Mouse (Mus musculus) T-helper 1 cell (primary cell): ENCODE measurements at regions not wholly inside any gene's neighbourhood (a gene's known extent, or its start where the extent isn't known, plus 50 kb on each side); places are given as distances from the start of the nearest gene placed in this dataset.
"Not testable (repeated sequence)": the region's sequence is repeated elsewhere in the genome, so short reads cannot be mapped to it uniquely, and the experiment has no call there.

Experiments used
- in situ Hi-C: fragments of 300-600 bp; cut with MboI, MseI; formaldehyde crosslinking; loops from one replicate; pipeline ENCODE4 v1.15.1; 2025; ENCODE audit warnings: high pct_unique_total_duplicates

GRCm38 (mm10) chr14:37571971-37572370 is 436.9 kb upstream of the Ghitm start:
- in situ Hi-C loops, result loop anchor here (5.0 kb wide), 1 partner anchor 75 kb away; no protein-coding TSS in a partner anchor

GRCm38 (mm10) chr14:37558258-37558657 is 423.2 kb upstream of the Ghitm start:
- in situ Hi-C loops, result no loop called here

GRCm38 (mm10) chr14:37523616-37524015 is 388.5 kb upstream of the Ghitm start:
- in situ Hi-C loops, result no loop called here

GRCm38 (mm10) chr14:37520631-37521030 is 385.6 kb upstream of the Ghitm start:
- in situ Hi-C loops, result not testable (repeated sequence)

GRCm38 (mm10) chr14:37505314-37505713 is 370.2 kb upstream of the Ghitm start:
- in situ Hi-C loops, result no loop called here

- in situ Hi-C loops, result no loop called here
Observed at GRCm38 (mm10) chr14:37490711-37491110, 355.6 kb upstream of the Ghitm start.

GRCm38 (mm10) chr14:37485292-37485691 is 350.2 kb upstream of the Ghitm start:
- in situ Hi-C loops, result no loop called here

- in situ Hi-C loops, result no loop called here
Observed at GRCm38 (mm10) chr14:37477599-37477998, 342.5 kb upstream of the Ghitm start.

- in situ Hi-C loops, result no loop called here
Observed at GRCm38 (mm10) chr14:37468711-37469110, 333.6 kb upstream of the Ghitm start.

- in situ Hi-C loops, result no loop called here
Observed at GRCm38 (mm10) chr14:37440874-37441273, 305.8 kb upstream of the Ghitm start.

GRCm38 (mm10) chr14:37430656-37431055 is 295.6 kb upstream of the Ghitm start:
- in situ Hi-C loops, result loop anchor here (10.0 kb wide), 1 partner anchor 304 kb away; no protein-coding TSS in a partner anchor

GRCm38 (mm10) chr14:37425506-37425905 is 290.4 kb upstream of the Ghitm start:
- in situ Hi-C loops, result no loop called here

- in situ Hi-C loops, result no loop called here
Observed at GRCm38 (mm10) chr14:37421566-37421965, 286.5 kb upstream of the Ghitm start.

GRCm38 (mm10) chr14:37412583-37412982 is 277.5 kb upstream of the Ghitm start:
- in situ Hi-C loops, result not testable (repeated sequence)

GRCm38 (mm10) chr14:37371972-37372371 is 236.9 kb upstream of the Ghitm start:
- in situ Hi-C loops, result no loop called here

GRCm38 (mm10) chr14:37361896-37362295 is 226.8 kb upstream of the Ghitm start:
- in situ Hi-C loops, result no loop called here

- in situ Hi-C loops, result no loop called here
Observed at GRCm38 (mm10) chr14:37355968-37356704, 221.1 kb upstream of the Ghitm start.

- in situ Hi-C loops, result loop anchor here (10.0 kb wide), 1 partner anchor 1621 kb away; no protein-coding TSS in a partner anchor
Observed at GRCm38 (mm10) chr14:37323392-37323791, 188.3 kb upstream of the Ghitm start.

GRCm38 (mm10) chr14:37315239-37315895 is 180.3 kb upstream of the Ghitm start:
- in situ Hi-C loops, result no loop called here

- in situ Hi-C loops, result no loop called here
Observed at GRCm38 (mm10) chr14:37313906-37314305, 178.8 kb upstream of the Ghitm start.

- in situ Hi-C loops, result no loop called here
Observed at GRCm38 (mm10) chr14:37312887-37313286, 177.8 kb upstream of the Ghitm start.

- in situ Hi-C loops, result no loop called here
Observed at GRCm38 (mm10) chr14:37306622-37307274, 171.7 kb upstream of the Ghitm start.
